Mouse (Mus musculus) forebrain, postnatal 0 days (tissue): ENCODE results near the gene Fcor. TPM values are rescaled to one million over a fixed set of nuclear protein-coding genes. Genes with fewer than 3 reads are reported as not detected.
A peak's percentile ranks its signal among the peaks of the same experiment; 100 is the strongest.

Experiments
- ATAC-seq: fragments of 200-750 bp; cut with Nextera tagmentation; 2 replicates; pipeline ENCODE4 v1.8.0; 2017; ENCODE audit warnings: mild to moderate bottlenecking, moderate library complexity
- DNase-seq: peaks from one replicate; pipeline ENCODE4 v3.0.0-alpha.2; 2015
- H3K27ac ChIP-seq: fragments of 300-500 bp; sonication (generic); 2 replicates; pipeline ENCODE4 v1.5.1; 2014; ENCODE audit warnings: low read depth, mild to moderate bottlenecking, antibody characterized with exemption, low read length, moderate library complexity, mixed read lengths
- H3K27me3 ChIP-seq: fragments of 300-500 bp; sonication (generic); 2 replicates; pipeline ENCODE4 v1.6.1; 2014; ENCODE audit warnings: mild to moderate bottlenecking, low read length, mixed read lengths; ENCODE audit not compliant: insufficient read depth
- H3K36me3 ChIP-seq: fragments of 300-500 bp; sonication (generic); 2 replicates; pipeline ENCODE4 v1.6.1; 2014; ENCODE audit warnings: mild to moderate bottlenecking, moderate library complexity; ENCODE audit not compliant: insufficient read depth
- H3K4me1 ChIP-seq: fragments of 300-500 bp; sonication (generic); 2 replicates; pipeline ENCODE4 v1.6.1; 2014; ENCODE audit warnings: antibody characterized with exemption; ENCODE audit not compliant: insufficient read depth
- H3K4me2 ChIP-seq: fragments of 300-500 bp; sonication (generic); 2 replicates; pipeline ENCODE4 v1.6.1; 2014; ENCODE audit warnings: low read depth, mild to moderate bottlenecking, moderate library complexity
- H3K4me3 ChIP-seq: fragments of 300-500 bp; sonication (generic); 2 replicates; pipeline ENCODE4 v1.5.1; 2014; ENCODE audit warnings: low read depth, low read length, mixed read lengths
- H3K9ac ChIP-seq: fragments of 300-500 bp; sonication (generic); 2 replicates; pipeline ENCODE4 v1.6.1; 2014; ENCODE audit warnings: mild to moderate bottlenecking
- H3K9me3 ChIP-seq: fragments of 300-500 bp; sonication (generic); 2 replicates; pipeline ENCODE4 v1.6.1; 2016; ENCODE audit warnings: low read length
- CTCF ChIP-seq: sonication (generic); IDR thresholded peaks from 2 replicates; pipeline ENCODE4 v1.5.1; 2016; ENCODE audit warnings: antibody characterized with exemption, control low read depth, low read depth
- WGBS: fragments of 180-500 bp; shearing (Covaris S2); extraction: QIAGEN DNeasy Blood & Tissue Kit; methylation state at CpG from one replicate; pipeline ENCODE4 v1.1.7; 2014; 5-methylcytosine and 5-hydroxymethylcytosine counted together
- polyA plus RNA-seq: library from polyadenylated mRNA; unstranded; fragments of >200 nt; fragmentation: Nextera tagmentation; extraction: Ambion mirVana; gene quantifications from 2 replicates; pipeline ENCODE4 v1.2.1, GENCODE M21; 2015
- total RNA-seq: library from RNA; depleted of rRNA; stranded (reverse); fragments of >200 nt; gene quantifications from 2 replicates; pipeline ENCODE4 v1.2.3, GENCODE M21; 2014

Fcor gene
- total and polyA plus RNA-seq, 2 experiments from 2014 or later = 9.8 to 21.0 TPM

DNA sequence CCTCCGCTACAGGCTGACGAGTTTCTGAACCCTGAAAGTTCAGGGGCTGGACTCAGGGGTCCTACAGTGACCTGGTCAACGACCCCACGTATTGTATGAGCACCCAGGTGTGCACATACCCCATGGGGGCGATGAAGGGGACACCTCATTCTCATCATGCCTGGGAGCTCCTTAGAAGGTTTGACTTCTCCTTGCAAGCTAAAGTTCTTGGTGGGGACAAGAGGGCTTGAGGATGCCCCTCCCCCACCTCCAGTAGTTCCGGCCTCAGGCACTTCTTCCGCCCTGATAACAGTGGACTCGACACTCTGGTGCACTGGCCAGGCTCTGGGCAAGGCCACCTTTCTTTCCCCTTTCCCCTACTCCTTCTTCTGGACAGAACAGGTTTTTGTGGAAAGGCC lies 40.7 kb downstream of the Fcor start:
- ATAC-seq (no peak), DNase-seq (no peak)
- H3K4me1 ChIP-seq = peaks cover 7% of the 10 kb centered on the region; the same call in 1 of the 2 replicates
- peak overlapping the region; percentile 44; the same call in 1 of the 2 replicates for H3K9ac ChIP-seq
- H3K27ac ChIP-seq = no peak overlapping the region
- H3K4me2 ChIP-seq = peak overlapping the region; percentile 64
- 22% methylated on average over 8 of the region's 8 CpGs for WGBS
- H3K9me3 ChIP-seq = no peaks in the 10 kb centered on the region
- H3K4me3 ChIP-seq = peak overlapping the region; percentile 50
- peaks cover 6% of the 10 kb centered on the region for H3K36me3 ChIP-seq
- H3K27me3 ChIP-seq = no peaks in the 10 kb centered on the region
- no peak for TF ChIP-seq CTCF

DNA sequence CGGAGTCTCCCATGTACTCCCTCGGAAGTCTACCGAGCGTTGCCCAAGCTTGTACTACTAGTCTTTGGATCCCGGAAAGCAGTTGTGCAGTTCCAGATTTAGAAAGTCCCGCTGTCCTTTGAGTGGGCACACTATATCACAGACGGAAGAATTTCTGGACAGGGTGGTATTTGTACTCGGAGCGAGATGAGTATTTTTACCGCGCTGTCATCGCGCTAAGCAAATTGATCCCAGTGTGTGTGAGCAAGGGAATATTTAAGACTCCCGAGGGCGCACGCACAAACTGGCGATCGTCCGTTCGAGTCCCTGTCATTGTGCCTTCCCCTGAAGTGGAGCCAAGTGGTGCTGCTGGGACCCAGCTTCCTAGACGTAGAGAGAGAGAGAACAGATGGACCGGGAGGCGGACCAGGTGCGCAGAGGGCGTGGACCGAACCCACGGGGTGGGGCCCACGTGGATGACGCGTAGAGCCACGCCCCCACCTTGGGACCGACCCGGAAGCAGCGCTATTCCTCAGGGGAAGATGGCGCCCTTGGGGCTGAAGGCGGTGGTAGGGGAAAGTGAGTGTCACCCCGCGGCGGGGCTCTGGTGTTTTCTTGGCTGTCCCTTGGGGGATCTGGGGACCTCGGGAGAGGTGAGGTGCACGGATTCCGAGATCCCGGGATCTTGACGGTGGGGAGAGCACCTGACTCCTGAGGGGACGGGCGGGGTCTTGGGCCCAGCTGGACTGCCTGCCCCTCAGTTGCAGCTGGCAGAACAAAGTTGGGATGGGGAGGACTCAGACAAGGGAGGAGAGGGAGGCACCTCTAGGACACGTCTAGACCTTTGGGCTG lies 41.3 kb downstream of the Fcor start, which contains the start of gene Stxbp2:
Stxbp2 (plus strand) TSS at position 309 of the 831 bp plus-strand sequence.
- ATAC-seq = peak; percentile 93
- Histone ChIP-seq H3K9me3 (no peaks in the 10 kb centered on the region), H3K27me3 (no peaks in the 10 kb centered on the region), H3K4me2 (peak within 1 kb of the TSS; percentile 64), H3K4me3 (peak within 1 kb of the TSS; percentile 50), H3K9ac (peak within 1 kb of the TSS; percentile 44), H3K27ac (peak within 1 kb of the TSS; percentile 29; the same call in 1 of the 2 replicates), H3K4me1 (peaks cover 7% of the 10 kb centered on the region; the same call in 1 of the 2 replicates), H3K36me3 (peaks cover 6% of the 10 kb centered on the region)
- 6% methylated on average over 47 of the region's 47 CpGs for WGBS
- TF ChIP-seq CTCF = peak; percentile 16; the same call in 1 of the 2 replicates
- peak; percentile 83 for DNase-seq

DNA sequence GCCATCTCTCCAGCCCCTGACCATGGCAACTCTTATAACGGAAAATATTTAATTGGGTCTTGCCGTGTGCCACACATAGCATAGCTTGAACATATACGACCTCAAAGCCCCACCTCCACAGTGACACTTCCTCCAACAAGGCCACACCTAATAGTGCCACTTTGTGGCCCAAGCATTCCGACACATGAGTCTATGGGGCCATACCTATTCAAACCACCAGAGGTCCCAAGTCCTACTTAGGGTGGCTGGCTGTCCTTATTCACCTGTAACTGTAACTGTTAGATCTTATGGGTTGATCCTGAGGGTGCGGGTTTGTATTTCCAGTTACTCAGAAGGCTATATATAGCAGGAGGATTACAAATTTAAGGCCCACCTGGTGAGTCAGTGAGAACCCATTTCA lies 44.1 kb downstream of the Fcor start:
- peak; percentile 36 for DNase-seq
- 30% methylated on average over 5 of the region's 5 CpGs for WGBS
- Histone ChIP-seq H3K4me2 (no peak overlapping the region), H3K4me3 (no peak overlapping the region), H3K9ac (no peak overlapping the region), H3K4me1 (peaks cover 7% of the 10 kb centered on the region; the same call in 1 of the 2 replicates), H3K27ac (no peak overlapping the region), H3K36me3 (no peaks in the 10 kb centered on the region), H3K9me3 (no peaks in the 10 kb centered on the region), H3K27me3 (no peaks in the 10 kb centered on the region)
- peak; percentile 66 for TF ChIP-seq CTCF
- peak; percentile 34; the same call in 1 of the 2 replicates for ATAC-seq

- Histone ChIP-seq H3K9me3 (no peaks in the 10 kb centered on the region), H3K4me1 (peaks cover 10% of the 10 kb centered on the region; the same call in 1 of the 2 replicates), H3K36me3 (no peaks in the 10 kb centered on the region), H3K27ac (no peak overlapping the region), H3K27me3 (no peaks in the 10 kb centered on the region), H3K9ac (no peak overlapping the region), H3K4me3 (no peak overlapping the region), H3K4me2 (no peak overlapping the region)
- DNase-seq (no peak), ATAC-seq (no peak)
- TF ChIP-seq CTCF = no peak
- whole genome bisulfite sequencing = 63% methylated on average over 5 of the region's 5 CpGs
Observed at GRCm38 (mm10) chr8:3626971-3627370, 45.2 kb downstream of the Fcor start.

GRCm38 (mm10) chr8:3625445-3625844 lies 46.7 kb downstream of the Fcor start, which contains the start of gene Pcp2:
Gene Pcp2 (minus strand): TSS chr8:3625545.
- Histone ChIP-seq H3K27me3 (no peaks in the 10 kb centered on the region), H3K4me2 (no peak within 1 kb of the TSS), H3K9me3 (no peaks in the 10 kb centered on the region), H3K36me3 (no peaks in the 10 kb centered on the region), H3K27ac (no peak within 1 kb of the TSS), H3K4me3 (no peak within 1 kb of the TSS), H3K4me1 (peaks cover 8% of the 10 kb centered on the region), H3K9ac (no peak within 1 kb of the TSS)
- 75% methylated on average over 1 of the region's 1 CpGs for WGBS
- DNase-seq (no peak), ATAC-seq (no peak)
- TF ChIP-seq CTCF = no peak

DNA sequence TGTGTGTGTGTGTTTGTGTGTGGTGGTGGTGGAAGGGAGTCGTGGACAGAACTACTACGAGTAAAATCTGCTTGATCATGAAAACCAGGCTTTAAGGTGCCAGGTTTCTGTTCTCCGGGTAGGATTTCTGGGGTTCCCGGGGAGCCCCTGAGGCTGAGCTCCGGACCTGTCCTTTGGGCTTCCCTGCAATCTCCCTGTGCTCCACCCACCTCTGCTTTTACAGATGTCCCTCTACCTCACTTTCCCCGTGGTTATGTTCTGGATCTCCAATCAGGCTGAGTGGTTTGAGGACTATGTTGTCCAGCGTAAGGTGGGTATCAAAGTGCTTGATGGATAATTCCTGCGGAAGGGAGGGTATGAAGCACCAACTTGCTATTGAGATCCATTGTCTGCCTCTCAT lies 50.0 kb downstream of the Fcor start:
- peak overlapping the region; percentile 99 for H3K4me3 ChIP-seq
- H3K4me1 ChIP-seq = peaks cover 13% of the 10 kb centered on the region
- peaks cover 9% of the 10 kb centered on the region for H3K36me3 ChIP-seq
- H3K9me3 ChIP-seq = no peaks in the 10 kb centered on the region
- H3K4me2 ChIP-seq = peak overlapping the region; percentile 68
- 70% methylated on average over 8 of the region's 8 CpGs for WGBS
- ATAC-seq (no peak), DNase-seq (no peak)
- no peak for TF ChIP-seq CTCF
- H3K27me3 ChIP-seq = no peaks in the 10 kb centered on the region
- no peak overlapping the region for H3K9ac ChIP-seq
- H3K27ac ChIP-seq = no peak overlapping the region
